10 mouse cellular contexts compared by ENCODE assay signal in the genomic region with DNA sequence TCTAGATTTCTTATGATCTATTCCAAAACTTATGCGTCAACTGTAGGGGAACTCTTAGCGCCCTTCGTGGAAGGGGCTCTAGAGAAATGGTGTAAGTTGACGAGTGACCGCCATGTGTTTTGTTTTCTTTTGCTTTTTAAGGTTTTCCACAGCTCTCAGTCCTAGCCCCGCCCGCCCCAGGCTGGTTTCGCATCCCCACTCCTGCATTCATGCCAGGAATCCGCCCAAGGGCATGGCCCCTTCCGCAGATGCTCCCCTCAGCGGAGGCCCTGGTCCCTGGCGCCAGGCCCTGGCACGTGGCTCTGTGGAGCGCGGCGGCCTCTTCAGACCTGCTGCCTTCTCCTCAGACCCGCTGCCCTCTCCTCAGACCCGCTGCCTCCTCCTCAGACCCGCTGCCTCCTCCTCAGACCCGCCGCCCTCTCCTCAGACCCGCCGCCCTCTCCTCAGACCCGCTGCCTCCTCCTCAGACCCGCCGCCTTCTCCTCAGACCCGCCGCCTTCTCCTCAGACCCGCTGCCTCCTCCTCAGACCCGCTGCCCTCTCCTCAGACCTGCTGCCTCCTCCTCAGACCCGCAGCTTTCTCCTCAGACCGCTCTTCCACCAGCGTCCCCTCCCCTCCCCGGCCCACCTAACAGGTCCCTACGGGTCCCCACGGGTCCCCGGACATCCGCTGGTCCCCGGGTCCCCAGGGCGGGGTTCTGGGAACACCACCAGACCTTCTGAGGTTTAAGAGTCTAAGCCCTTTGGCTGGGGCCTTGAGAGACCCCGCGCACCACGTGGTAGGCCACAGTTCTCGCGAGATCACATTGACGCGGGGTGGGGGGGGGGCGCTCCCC. TPM values are rescaled to one million over a fixed set of nuclear protein-coding genes. Genes with fewer than 3 reads are reported as not detected.
DNase-seq lines count a peak whose midpoint lies in the region; ATAC-seq lines count a peak whose summit lies in the region.
"Had no signal": no experiment of that assay in that cellular context is flagged by ENCODE, and none has a peak within 500 bp of the region (broad histone marks: within the 10 kb centered on the region; RNA-seq: fewer than 3 reads in every experiment).

No protein-coding gene starts in this region.

- intact Hi-C loops in left cerebral cortex, postnatal 36 days (cut with DNase I), result no loop called here

- peaks cover 5% of the 10 kb centered on the region; the same call in 1 of the 2 replicates for H3K4me1 ChIP-seq in forebrain, embryonic 16.5 days (replicated peaks; ENCODE audit: control insufficient read depth, insufficient read depth, low read length)
- no peaks in the 10 kb centered on the region for H3K4me1 ChIP-seq in limb, embryonic 13.5 days
- H3K4me1 ChIP-seq in stomach, embryonic 14.5 days (ENCODE audit: control insufficient read depth, insufficient read depth, low read length), result no peaks in the 10 kb centered on the region

- peak overlapping the region; percentile 37 for H3K4me3 ChIP-seq in forebrain, embryonic 16.5 days (replicated peaks; ENCODE audit: low read length)
- peak overlapping the region; percentile 45 for H3K4me3 ChIP-seq in limb, embryonic 13.5 days
- peak overlapping the region; percentile 33 for H3K4me3 ChIP-seq in stomach, embryonic 14.5 days (ENCODE audit: low read depth, low read length)

- peaks cover 5% of the 10 kb centered on the region; the same call in 1 of the 2 replicates for H3K27me3 ChIP-seq in forebrain, embryonic 16.5 days (replicated peaks; ENCODE audit: control insufficient read depth, insufficient read depth, low read length)
- H3K27me3 ChIP-seq in limb, embryonic 13.5 days, result no peaks in the 10 kb centered on the region
- no peaks in the 10 kb centered on the region for H3K27me3 ChIP-seq in stomach, embryonic 14.5 days (ENCODE audit: control insufficient read depth, insufficient read depth, low read length)

- ATAC-seq in forebrain, embryonic 16.5 days, result no peak
- ATAC-seq in limb, embryonic 13.5 days (ENCODE audit: low FRiP score, low read depth), result peak; percentile 28; the same call in 1 of the 2 replicates
- ATAC-seq in stomach, embryonic 14.5 days (ENCODE audit: insufficient number of reproducible peaks, insufficient read depth, low FRiP score, low read depth), result no peak

- 18% methylated on average over 46 of the region's 48 CpGs for WGBS in forebrain, embryonic 16.5 days
- 20% methylated on average over 48 of the region's 48 CpGs for WGBS in limb, embryonic 13.5 days
- WGBS in stomach, embryonic 14.5 days, result 14% methylated on average over 48 of the region's 48 CpGs

- H3K9ac ChIP-seq in forebrain, embryonic 16.5 days (replicated peaks; ENCODE audit: low read depth, low read length), result peak overlapping the region; percentile 41
- peak overlapping the region; percentile 64 for H3K9ac ChIP-seq in limb, embryonic 13.5 days
- no peak overlapping the region; the same call in 1 of the 2 replicates for H3K9ac ChIP-seq in stomach, embryonic 14.5 days (replicated peaks; ENCODE audit: low read depth, low read length)

- no peak overlapping the region for H3K27ac ChIP-seq in forebrain, embryonic 16.5 days (ENCODE audit: low read length)
- no peak overlapping the region for H3K27ac ChIP-seq in limb, embryonic 13.5 days
- H3K27ac ChIP-seq in stomach, embryonic 14.5 days (ENCODE audit: low read length), result no peak overlapping the region

- H3K9me3 ChIP-seq in forebrain, embryonic 16.5 days (ENCODE audit: control insufficient read depth, low read length), result no peaks in the 10 kb centered on the region
- peaks cover 9% of the 10 kb centered on the region; the same call in 1 of the 2 replicates for H3K9me3 ChIP-seq in limb, embryonic 13.5 days
- H3K9me3 ChIP-seq in stomach, embryonic 14.5 days (ENCODE audit: control insufficient read depth, low read depth, low read length), result 0 out of 2 replicates have a peak, but pooled peaks cover 4% of the 10 kb centered on the region

- no peaks in the 10 kb centered on the region for H3K36me3 ChIP-seq in forebrain, embryonic 16.5 days (ENCODE audit: control insufficient read depth, insufficient read depth)
- no peaks in the 10 kb centered on the region for H3K36me3 ChIP-seq in limb, embryonic 13.5 days
- H3K36me3 ChIP-seq in stomach, embryonic 14.5 days (ENCODE audit: control insufficient read depth, insufficient read depth, low read length), result no peaks in the 10 kb centered on the region

- H3K4me2 ChIP-seq in forebrain, embryonic 16.5 days (ENCODE audit: low read length), result peak overlapping the region; percentile 52
- peak overlapping the region; percentile 69 for H3K4me2 ChIP-seq in limb, embryonic 13.5 days (replicated peaks)
- peak overlapping the region; percentile 54 for H3K4me2 ChIP-seq in stomach, embryonic 14.5 days (replicated peaks; ENCODE audit: low read depth, low read length)

- DNase-seq in cerebellum, postnatal 14 days, result peak; percentile 41 to 48
- no peak for DNase-seq in cerebellum, adult 11-12 months
- peak; percentile 91 for DNase-seq in ES-CJ7 (ENCODE audit: low read depth, low spot score)
- DNase-seq in spleen, postnatal 10 days (ENCODE audit: low spot score in 2 of 2), result no peak
- no peak for DNase-seq in left cerebral cortex, postnatal 36 days (ENCODE audit: low spot score in 2 of 2)

RNA-seq across cellular contexts. Expression of gene Six6, which starts 22.3 kb away (rescaled TPM):
- polyA plus RNA-seq in forebrain, embryonic 16.5 days (2015; fragmentation: Nextera tagmentation; extraction: Ambion mirVana), result 0.10 and 0.63 TPM in 2 replicates
- polyA plus RNA-seq in limb, embryonic 13.5 days (2015; fragmentation: Nextera tagmentation; extraction: Ambion mirVana), result not detected in 2 replicates
- polyA plus RNA-seq in stomach, embryonic 14.5 days (2014; fragmentation: Nextera tagmentation; extraction: Ambion mirVana), result not detected in 2 replicates
- not detected for total RNA-seq in left cerebral cortex, postnatal 36 days (2021)
- total RNA-seq: hematopoietic stem cell, adult 5-6 weeks had no signal
- polyA plus RNA-seq: C2C12 had no signal

RNA-seq across cellular contexts. Expression of gene 4930447C04Rik, which starts 23.2 kb away (rescaled TPM):
- polyA plus RNA-seq in forebrain, embryonic 16.5 days (2015; fragmentation: Nextera tagmentation; extraction: Ambion mirVana), result 2.1 and 3.4 TPM in 2 replicates
- 5.6 and 6.2 TPM in 2 replicates for polyA plus RNA-seq in limb, embryonic 13.5 days (2015; fragmentation: Nextera tagmentation; extraction: Ambion mirVana)
- 2.0 and 3.2 TPM in 2 replicates for polyA plus RNA-seq in stomach, embryonic 14.5 days (2014; fragmentation: Nextera tagmentation; extraction: Ambion mirVana)
- 10 to 100 TPM in 1 of 2 experiments, 1 to 10 TPM in 1; 4.1 to 11.0 TPM for total RNA-seq in left cerebral cortex, postnatal 36 days (2021)
- polyA plus RNA-seq: C2C12 had no signal

Comparison
In these comparisons a context has a peak if more than half of its experiments do, and no peak if none do; other contexts are left out.
1. DNase-seq: peak in cerebellum, postnatal 14 days (2 of 2) and ES-CJ7 (single experiment); none in cerebellum, adult 11-12 months (single experiment), spleen, postnatal 10 days (0 of 2) and left cerebral cortex, postnatal 36 days (0 of 2).
2. Peak in every context shown above with its lines, with median percentiles within 50 percentile points of each other: H3K4me2 ChIP-seq and H3K4me3 ChIP-seq.